Mouse (Mus musculus) heart, adult 18-20 months (tissue): ENCODE results near the gene Dstyk. TPM values are rescaled to one million over a fixed set of nuclear protein-coding genes. Genes with fewer than 3 reads are reported as not detected.
A peak's percentile ranks its signal among the peaks of the same experiment; 100 is the strongest.

Source experiments
- DNase-seq, 2 experiments: peaks; one replicate each; pipeline ENCODE4 v3.0.0; 2021 to 2022; ENCODE audit warnings: mixed read lengths in 1 of 2
- long read RNA-seq, 2 experiments: library from polyadenylated mRNA; stranded (forward); transcript quantifications; one replicate each; pipeline ENCODE4 v2.0.0; 2021
- total RNA-seq, 2 experiments: library from RNA; stranded (reverse); gene quantifications; 2 replicates each; pipeline ENCODE4 v1.2.3; 2021

The Dstyk gene
- 10 to 100 TPM; 15.2 to 15.3 TPM for total RNA-seq
- long read RNA-seq, experiment 1, full-length matches to known transcripts: 2 of 4 reads
- long read RNA-seq, experiment 1, partial matches to known transcripts: 0 of 4 reads
- long read RNA-seq, experiment 1, other reads (novel, unspliced or antisense): 2 of 4 reads
- long read RNA-seq, experiment 2, partial matches to known transcripts: 0 of 7 reads
- long read RNA-seq, experiment 2, other reads (novel, unspliced or antisense): 7 of 7 reads

DNA sequence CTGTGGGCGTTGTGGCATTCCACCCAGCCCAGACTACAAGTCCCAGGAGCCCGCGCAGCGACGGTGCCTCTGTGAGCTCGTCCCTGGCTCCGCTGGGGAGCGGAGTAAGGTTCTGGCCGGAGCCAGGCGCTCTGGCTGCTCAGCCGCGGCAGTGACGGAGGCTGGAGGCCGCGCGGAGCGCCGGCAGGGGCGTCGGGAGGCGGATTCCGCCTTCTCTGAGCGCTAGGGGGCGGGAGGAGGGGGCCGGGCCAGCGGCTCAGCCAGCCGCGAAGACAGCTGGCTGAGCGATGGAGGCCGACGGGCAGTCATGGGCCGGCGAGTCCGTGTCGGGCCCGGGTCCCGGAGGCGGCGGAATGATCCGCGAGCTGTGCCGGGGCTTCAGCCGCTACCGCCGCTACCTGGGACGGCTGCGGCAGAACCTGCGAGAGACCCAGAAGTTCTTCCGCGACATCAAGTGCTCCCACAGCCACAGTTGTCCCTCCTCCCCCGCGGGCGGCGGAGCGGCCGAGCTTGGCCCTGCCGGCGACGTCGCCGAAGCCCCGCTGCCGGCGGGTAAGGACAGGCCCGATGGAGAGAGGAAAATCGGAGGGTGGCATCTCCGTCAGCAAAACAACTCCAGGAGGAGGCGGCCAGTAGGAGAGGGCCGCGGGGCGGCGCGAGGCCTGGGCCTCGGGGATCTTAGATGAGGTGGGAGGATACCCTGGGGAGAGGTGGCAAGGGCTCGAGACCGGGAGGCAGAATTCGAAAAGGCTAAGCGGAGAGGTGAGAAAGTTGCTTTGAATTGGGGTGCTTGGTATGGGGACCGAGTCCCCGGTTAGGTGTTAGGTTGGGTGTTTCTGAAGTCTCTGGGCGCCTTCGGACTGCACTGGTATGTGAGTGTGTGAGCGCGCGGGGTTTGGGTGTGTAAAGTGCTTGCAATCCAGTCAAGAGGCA, at the start of gene Dstyk:
TSS of gene Dstyk (plus strand) at position 237 of the 933 bp plus-strand sequence.
- DNase-seq: peak; percentile 93 to 97

DNA sequence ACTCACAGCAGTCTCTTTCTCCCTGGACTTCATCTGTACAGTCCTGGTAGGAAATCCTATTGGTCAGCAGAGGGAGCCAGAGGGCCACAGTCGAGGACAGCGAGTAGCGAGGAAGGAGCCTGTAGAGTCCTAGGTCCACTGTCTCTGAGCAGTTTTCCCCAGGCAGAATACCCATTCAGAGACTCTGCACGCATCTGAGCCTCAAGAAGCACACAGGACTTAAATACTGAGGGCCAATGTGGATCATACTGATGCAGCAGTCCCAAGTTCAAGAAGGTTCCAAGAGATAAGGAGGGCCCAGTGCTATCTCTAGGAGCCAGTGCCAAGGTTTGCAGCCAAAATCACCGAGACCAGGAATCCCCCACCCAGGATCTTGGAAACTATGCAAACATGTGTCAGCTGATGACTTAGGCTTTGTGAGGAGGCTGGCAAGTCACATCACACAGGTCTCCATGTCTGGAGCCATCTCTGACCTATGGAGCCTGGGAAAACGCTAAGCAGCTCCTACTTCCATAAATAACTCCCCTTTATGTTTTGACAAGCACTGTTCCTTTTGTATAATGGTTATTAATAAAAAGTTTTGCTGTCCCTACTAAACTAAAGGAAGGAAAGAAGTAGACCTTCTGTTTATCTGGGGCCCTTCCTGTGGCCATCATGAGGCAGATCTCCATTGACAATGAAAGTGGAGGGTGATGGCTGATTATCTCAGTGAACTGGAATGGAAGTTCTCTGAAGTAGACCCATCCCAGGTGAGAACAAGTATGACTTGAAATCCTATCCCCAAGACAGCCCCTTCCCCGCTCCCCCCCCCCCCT, 49.5 kb upstream of the Dstyk start:
- DNase-seq: peak; percentile 91 to 94

DNA sequence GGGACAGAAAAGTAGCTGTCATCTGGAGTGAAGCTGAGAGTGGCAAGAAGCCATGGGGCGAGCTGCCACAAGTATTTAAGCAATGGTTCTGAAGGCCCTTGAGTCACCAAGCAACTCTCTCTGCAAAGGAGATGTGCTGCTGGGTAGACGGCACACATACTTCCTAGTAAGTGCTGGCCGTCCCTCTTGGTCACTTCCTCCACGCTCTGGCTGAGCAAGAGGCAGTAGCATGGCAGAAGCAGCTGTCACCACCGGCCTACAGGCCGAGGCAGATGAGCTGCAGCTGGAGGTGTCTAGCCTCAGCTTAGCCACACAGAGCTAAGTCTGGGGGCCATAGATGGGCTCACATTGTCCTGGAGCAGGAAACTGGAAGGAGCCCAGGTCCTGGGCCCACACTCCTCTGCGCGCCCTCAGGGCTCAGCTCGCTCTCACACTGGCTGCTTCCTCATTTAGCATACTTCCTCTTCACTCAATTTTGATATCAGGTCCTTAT, 46.6 kb upstream of the Dstyk start:
- peak in 1 of 2 experiments; percentile 68 for DNase-seq

DNA sequence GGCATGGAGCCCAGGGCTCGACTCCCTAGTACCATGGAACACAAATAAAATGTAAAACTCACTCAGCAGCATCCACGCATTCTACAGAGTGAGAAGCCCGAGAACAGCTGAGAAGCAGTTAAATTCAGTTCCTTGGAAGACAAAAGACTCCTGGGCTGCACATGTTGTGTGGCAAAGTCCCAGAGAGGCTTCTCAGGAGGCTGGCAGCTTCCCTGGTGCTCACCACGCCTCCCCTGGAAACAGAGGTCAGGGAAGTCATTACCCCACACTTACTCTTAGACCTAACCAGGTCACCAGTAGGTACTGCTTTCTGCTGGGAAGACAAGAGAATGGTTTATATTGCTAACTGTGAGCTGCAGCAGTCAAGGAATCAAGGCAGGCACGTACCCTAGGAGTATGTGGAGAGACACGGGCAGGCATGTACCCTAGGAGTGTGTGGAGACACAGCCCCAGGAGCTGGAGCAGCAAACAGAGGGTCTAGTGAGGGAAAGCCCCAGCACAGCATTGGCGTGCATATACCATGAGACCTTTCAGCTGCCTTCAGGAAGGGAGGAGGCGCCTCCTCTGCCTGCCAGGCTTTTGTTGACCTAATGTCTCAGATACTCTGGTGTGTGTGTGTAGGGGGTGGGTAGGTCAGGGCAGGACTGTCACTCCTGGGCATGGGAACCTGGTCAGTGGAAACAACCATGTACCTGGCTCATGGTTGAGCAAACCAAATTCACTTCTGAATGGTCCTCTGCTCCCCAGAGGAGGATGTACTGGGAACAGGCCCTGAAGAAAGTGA, 45.9 kb upstream of the Dstyk start:
- no peak for DNase-seq

- DNase-seq: no peak
Measured at GRCm38 (mm10) chr1:132372354-132372753, 45.0 kb upstream of the Dstyk start.

DNA sequence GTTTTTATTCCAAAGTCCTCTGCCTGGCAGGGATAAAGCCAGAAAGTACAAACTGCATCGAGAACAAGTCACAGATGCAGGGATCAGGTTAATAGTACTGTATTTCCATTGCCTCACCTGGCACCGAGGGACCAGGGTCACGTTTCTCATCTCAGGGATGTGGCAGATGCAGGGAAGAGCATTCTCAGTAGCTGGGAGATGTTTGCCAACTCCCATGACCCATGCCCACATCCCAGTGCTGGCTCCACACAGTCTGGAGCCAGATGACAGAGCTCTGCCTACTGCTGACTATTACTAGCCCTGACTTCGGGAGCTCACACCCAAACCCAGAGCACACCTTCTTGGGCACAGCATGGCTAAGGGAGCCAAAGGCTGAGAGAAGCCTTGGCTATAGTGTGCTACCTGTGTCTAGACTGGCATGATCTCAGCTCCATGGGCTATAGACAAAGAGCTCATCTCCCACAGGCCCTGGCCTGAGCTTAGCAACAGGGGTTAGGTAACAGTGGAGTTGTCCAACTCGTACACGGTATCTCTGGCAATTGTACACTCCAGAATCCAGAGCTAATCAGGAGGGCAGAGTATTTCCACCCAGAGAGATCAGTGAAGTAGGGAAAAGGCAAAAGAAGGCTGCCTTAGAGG, 44.3 kb upstream of the Dstyk start:
- DNase-seq: no peak

GRCm38 (mm10) chr1:132374140-132374872, 43.0 kb upstream of the Dstyk start:
- DNase-seq: peak in 1 of 2 experiments; percentile 61

- DNase-seq: no peak
Measured at GRCm38 (mm10) chr1:132374873-132375244, 42.5 kb upstream of the Dstyk start.

DNA sequence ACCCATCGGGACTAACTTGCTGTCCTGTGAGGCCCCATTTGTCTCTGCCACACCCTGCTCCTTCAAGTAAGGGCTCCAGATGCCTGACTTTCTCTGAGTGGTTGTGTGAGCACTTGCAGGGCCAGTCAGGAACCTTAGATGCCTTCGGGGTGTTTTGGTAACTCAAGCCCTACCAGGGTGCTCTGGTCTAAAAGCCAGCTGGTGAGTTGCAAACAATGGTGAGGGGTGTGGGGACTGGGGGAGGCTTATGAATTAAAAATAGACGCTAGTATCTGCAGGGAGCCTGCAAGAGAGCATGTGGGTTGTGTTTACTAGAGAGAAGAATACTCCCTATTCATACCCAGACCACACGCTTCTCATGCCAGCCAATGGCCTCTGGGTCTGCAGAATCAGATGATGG, 42.1 kb upstream of the Dstyk start:
- no peak for DNase-seq

- peak in 1 of 2 experiments; percentile 67 for DNase-seq
Measured at GRCm38 (mm10) chr1:132376211-132377054, 40.9 kb upstream of the Dstyk start.

- DNase-seq: peak in 1 of 2 experiments; percentile 76
Measured at GRCm38 (mm10) chr1:132377055-132377365, 40.3 kb upstream of the Dstyk start.

- DNase-seq: no peak
Measured at GRCm38 (mm10) chr1:132377811-132378210, 39.5 kb upstream of the Dstyk start.

DNA sequence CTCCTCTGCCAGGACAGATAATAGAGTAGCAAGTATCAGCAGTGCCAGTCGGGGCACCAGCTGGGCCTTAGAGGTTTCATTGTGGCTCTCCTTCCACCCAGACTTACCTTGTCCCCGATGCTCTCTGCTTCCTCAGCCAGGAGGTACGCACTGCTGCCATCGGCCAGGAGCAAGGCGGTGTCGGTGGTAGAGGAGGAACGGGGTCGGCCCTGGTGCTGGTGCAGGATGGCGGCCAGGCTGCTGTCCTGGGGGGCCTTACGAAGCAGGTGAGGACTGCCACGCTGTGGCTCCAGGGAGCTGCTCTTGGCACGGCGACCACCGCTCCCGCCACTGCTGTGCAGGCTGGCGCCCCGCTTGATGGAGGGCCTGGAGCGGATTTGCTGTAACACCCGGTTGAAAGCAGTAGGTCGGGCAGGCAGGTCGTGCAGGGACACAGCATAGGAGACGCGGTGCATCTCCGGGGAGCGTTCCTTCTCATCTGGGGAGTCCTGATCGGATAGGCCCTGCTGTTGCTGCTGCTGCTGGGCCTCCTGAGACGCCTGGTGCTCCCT, 36.7 kb upstream of the Dstyk start:
- DNase-seq: no peak

DNA sequence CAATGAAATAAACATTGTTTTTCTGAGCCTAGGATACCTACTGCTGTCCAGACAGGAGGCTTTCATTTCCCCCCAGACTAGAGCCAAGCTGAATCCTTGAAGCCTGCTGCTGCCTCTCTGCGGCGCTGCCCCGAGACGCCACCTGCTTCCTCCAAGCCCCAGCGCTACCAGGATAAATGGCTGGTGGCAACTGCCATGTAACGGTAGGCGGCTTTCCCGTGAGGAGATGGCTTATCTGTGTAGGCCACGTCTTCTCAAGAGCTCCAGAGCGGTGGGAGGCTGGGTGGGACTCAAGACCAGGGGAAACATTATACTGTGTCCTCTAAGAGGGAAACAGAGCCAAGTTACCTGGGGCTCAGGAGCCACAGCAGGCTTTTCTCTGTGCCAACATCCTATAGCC, 35.4 kb upstream of the Dstyk start:
- no peak for DNase-seq

- DNase-seq: peak; percentile 72 to 90
Measured at GRCm38 (mm10) chr1:132384001-132384554, 33.3 kb upstream of the Dstyk start.

DNA sequence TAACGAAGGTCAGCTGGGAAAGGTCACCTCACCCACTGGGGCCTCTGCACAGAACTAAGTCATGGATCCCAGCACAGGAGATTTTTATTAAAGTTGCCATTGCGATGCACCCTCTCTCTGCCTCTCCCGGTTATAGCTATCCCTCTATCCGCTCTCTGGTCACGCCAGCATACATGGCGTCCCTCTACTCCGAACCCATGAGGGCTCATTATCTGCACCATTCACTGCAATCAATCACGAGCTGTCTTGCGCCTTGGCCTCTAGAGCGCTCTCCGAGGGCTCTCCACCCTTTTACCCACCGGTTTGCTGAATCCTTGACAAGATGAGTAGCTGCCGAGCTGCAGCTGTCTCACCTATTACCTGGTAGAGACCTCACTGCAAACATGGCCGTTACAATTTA, 32.1 kb upstream of the Dstyk start:
- peak in 1 of 2 experiments; percentile 22 for DNase-seq

- peak in 1 of 2 experiments; percentile 10 for DNase-seq
Measured at GRCm38 (mm10) chr1:132385711-132386110, 31.6 kb upstream of the Dstyk start.

- DNase-seq: peak in 1 of 2 experiments; percentile 8
Measured at GRCm38 (mm10) chr1:132386266-132386665, 31.1 kb upstream of the Dstyk start.

- peak; percentile 57 to 67 for DNase-seq
Measured at GRCm38 (mm10) chr1:132387943-132388342, 29.4 kb upstream of the Dstyk start.
